Mouse (Mus musculus): Measurements from ENCODE around the gene Ccdc92. TPM values are rescaled to one million over a fixed set of nuclear protein-coding genes. Genes with fewer than 3 reads are reported as not detected.

Gene Ccdc92
- polyA plus RNA-seq, 1 experiment from 2014 or later = 20.3 TPM

GRCm38 (mm10) chr5:124879801-124880200 lies 17.6 kb upstream of the Ccdc92 start:
- Histone ChIP-seq H3K27ac (no peak overlapping the region), H3K4me1 (replicated peaks) (no peaks in the 10 kb centered on the region; the same call in 1 of the 2 replicates), H3K27me3 (ENCODE audit: insufficient read depth, poor library complexity, severe bottlenecking) (no peaks in the 10 kb centered on the region), H3K4me3 (no peak overlapping the region), H3K36me3 (peaks cover 98% of the 10 kb centered on the region), H3K9me3 (no peaks in the 10 kb centered on the region)
- 86% methylated on average over 6 of the region's 6 CpGs for WGBS
- no peak for DNase-seq (ENCODE audit: low spot score)

- Histone ChIP-seq H3K4me3 (no peak overlapping the region), H3K27ac (no peak overlapping the region), H3K27me3 (ENCODE audit: insufficient read depth, poor library complexity, severe bottlenecking) (no peaks in the 10 kb centered on the region), H3K36me3 (peaks cover 98% of the 10 kb centered on the region), H3K4me1 (replicated peaks) (no peaks in the 10 kb centered on the region; the same call in 1 of the 2 replicates), H3K9me3 (no peaks in the 10 kb centered on the region)
- no peak for DNase-seq (ENCODE audit: low spot score)
- 97% methylated on average over 4 of the region's 4 CpGs for WGBS
Observed at GRCm38 (mm10) chr5:124879251-124879650, 17.0 kb upstream of the Ccdc92 start.

- Histone ChIP-seq H3K4me3 (no peak overlapping the region), H3K36me3 (peaks cover 82% of the 10 kb centered on the region), H3K9me3 (no peaks in the 10 kb centered on the region), H3K27ac (no peak overlapping the region), H3K27me3 (ENCODE audit: insufficient read depth, poor library complexity, severe bottlenecking) (no peaks in the 10 kb centered on the region), H3K4me1 (replicated peaks) (peaks cover 16% of the 10 kb centered on the region)
- 90% methylated on average over 6 of the region's 6 CpGs for WGBS
- DNase-seq (ENCODE audit: low spot score) = no peak
Observed at GRCm38 (mm10) chr5:124873890-124874601, 11.8 kb upstream of the Ccdc92 start.

DNA sequence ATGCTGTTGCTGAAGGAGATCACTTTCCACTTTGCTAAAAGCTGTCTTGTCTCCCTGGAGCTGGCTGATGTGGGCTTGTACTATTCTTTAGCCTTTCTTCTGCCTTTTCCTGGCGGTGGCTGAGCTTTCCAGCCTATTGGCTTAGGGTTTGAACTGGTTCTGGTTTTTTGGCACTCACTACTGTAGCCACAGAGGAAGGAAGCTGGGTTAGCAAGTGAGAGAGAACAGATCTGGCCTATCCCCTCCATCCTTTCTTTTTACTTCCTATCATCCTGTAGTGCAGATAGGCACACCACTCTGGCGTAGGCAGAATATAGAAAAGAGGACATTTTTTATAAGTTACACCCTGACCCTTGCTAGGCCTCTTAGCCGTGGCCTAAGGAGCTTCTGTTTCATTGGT lies 10.9 kb upstream of the Ccdc92 start:
- Histone ChIP-seq H3K27me3 (ENCODE audit: insufficient read depth, poor library complexity, severe bottlenecking) (no peaks in the 10 kb centered on the region), H3K4me3 (no peak overlapping the region), H3K4me1 (replicated peaks) (peaks cover 16% of the 10 kb centered on the region), H3K36me3 (peaks cover 80% of the 10 kb centered on the region), H3K27ac (no peak overlapping the region), H3K9me3 (no peaks in the 10 kb centered on the region)
- no peak for DNase-seq (ENCODE audit: low spot score)
- 90% methylated on average over 3 of the region's 3 CpGs for WGBS

DNA sequence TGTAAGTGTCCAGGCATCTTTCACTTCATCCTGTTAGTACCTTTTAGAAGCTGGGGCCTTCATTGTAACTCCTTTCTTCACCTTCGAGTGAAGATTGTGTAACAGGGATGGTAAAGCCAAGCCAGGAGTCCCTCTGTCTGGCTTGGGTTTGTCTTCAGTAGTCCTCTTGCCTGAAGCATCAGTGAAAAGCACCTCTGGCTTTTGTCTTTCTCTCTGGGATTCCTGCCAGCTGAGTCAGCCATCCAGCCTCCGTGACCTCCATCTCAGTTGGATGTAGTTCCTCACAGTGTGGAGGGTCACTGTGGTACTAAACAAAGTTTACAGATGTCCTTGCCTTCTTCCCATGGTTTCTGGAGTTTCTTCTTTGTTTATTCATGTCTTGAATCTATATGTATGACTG lies 9.8 kb upstream of the Ccdc92 start:
- H3K27me3 ChIP-seq (ENCODE audit: insufficient read depth, poor library complexity, severe bottlenecking) = no peaks in the 10 kb centered on the region
- H3K27ac ChIP-seq = no peak overlapping the region
- peaks cover 25% of the 10 kb centered on the region for H3K4me1 ChIP-seq (replicated peaks)
- WGBS = 81% methylated on average over 2 of the region's 2 CpGs
- DNase-seq (ENCODE audit: low spot score) = no peak
- H3K9me3 ChIP-seq = no peaks in the 10 kb centered on the region
- peaks cover 80% of the 10 kb centered on the region for H3K36me3 ChIP-seq
- H3K4me3 ChIP-seq = no peak overlapping the region

- Histone ChIP-seq H3K9me3 (no peaks in the 10 kb centered on the region), H3K27ac (no peak overlapping the region), H3K4me3 (no peak overlapping the region), H3K36me3 (peaks cover 76% of the 10 kb centered on the region), H3K4me1 (replicated peaks) (peaks cover 41% of the 10 kb centered on the region), H3K27me3 (ENCODE audit: insufficient read depth, poor library complexity, severe bottlenecking) (no peaks in the 10 kb centered on the region)
- 60% methylated on average over 4 of the region's 4 CpGs for WGBS
- DNase-seq (ENCODE audit: low spot score) = peak; percentile 39
Observed at GRCm38 (mm10) chr5:124868981-124869380, 6.8 kb upstream of the Ccdc92 start.

DNA sequence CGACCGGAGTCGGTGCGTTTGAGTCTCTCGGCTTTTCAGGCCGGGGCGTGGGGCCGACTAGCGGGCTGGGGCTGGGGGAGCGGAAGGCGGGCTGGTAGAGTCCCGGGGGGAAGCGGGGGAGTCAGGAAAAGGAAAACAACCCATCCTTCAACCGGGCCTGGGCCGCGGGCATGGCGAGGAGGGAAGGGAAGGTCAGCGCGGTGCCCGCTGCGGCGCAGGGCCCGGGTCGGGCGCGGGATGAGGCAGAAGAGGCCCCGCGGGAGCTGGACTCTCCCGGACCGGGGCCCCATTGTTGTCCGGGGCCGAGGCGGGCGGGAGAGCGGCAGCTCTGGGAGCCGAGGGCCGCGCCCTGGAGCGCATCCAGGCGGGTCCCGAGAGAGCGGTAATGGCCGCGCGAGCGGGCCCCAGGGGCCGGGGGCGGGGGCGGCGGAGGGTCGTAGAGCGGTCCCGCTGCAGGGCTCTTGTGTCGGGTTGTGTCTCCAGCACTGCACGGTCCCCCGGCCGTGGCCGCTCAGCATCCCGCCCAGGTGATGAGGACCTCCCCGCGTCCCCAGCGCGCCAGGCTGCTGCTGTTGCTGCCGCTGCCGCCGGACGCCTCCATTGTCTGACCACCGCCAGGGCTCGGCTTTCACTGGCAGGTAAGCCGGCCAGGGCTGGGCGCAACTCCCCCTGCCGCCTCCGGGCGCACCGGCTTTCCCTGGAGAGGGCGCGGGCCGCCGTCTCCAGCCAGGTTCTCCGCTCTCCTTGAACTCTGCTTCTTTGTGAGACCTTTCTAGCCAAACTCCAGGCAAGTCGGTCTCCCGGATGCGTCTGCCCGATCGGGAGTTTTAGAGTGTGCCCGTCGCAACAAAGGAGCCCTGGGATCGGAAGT lies 882 bp upstream of the Ccdc92 start:
- peak overlapping the region; percentile 99 for H3K4me3 ChIP-seq
- peak overlapping the region; percentile 99 for H3K27ac ChIP-seq
- no peaks in the 10 kb centered on the region for H3K9me3 ChIP-seq
- peaks cover 35% of the 10 kb centered on the region for H3K36me3 ChIP-seq
- peaks cover 47% of the 10 kb centered on the region for H3K4me1 ChIP-seq (replicated peaks)
- peak; percentile 66 for DNase-seq (ENCODE audit: low spot score)
- WGBS = under 1% methylated on average over 88 of the region's 88 CpGs
- H3K27me3 ChIP-seq (ENCODE audit: insufficient read depth, poor library complexity, severe bottlenecking) = peaks cover 33% of the 10 kb centered on the region

DNA sequence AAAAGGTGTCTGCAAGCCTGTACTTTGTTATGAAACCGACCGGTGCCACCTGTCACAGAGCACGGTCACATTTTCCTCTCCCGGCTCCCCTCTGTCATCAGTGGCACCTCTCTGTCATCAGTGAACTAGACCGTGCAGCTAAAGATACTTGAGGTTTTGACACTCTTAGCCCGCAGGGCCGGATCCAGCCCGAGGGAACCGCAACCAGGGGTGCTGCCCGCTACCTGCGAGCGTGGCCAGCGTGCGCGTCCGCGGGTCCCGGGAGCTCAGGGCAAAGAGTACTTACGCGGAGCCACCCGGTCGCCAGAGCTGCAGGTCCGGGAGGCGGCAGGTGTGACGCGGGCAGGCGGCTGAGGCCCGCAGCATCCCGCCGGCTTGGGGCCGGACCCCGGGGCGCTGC lies 761 bp downstream of the Ccdc92 start:
- Histone ChIP-seq H3K4me3 (peak overlapping the region; percentile 99), H3K9me3 (no peaks in the 10 kb centered on the region), H3K27me3 (ENCODE audit: insufficient read depth, poor library complexity, severe bottlenecking) (peaks cover 33% of the 10 kb centered on the region), H3K4me1 (replicated peaks) (peaks cover 34% of the 10 kb centered on the region), H3K27ac (peak overlapping the region; percentile 99), H3K36me3 (peaks cover 19% of the 10 kb centered on the region)
- peak; percentile 33 for DNase-seq (ENCODE audit: low spot score)
- under 1% methylated on average over 33 of the region's 33 CpGs for WGBS

DNA sequence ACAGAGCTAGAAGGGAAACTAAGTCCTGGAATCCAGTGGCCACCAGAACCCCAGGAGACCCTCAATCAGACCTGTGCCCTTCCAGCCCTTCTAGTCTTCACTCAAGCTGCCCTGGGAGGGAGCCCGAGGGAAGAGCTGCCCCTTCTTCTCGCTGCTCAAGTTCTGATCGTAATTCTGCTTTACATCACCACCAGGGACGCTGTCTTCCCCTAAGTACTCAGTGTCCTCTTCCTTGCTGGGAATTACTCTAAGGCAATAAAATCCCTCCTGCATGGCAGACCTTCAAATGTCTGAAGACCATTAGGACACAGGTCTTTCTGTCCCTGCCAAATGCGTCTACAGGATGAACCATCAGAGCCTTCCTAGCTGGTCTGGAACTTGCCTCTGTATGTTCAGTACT lies 2.2 kb downstream of the Ccdc92 start:
- peak; percentile 11 for DNase-seq (ENCODE audit: low spot score)
- Histone ChIP-seq H3K4me1 (replicated peaks) (peaks cover 32% of the 10 kb centered on the region), H3K9me3 (no peaks in the 10 kb centered on the region), H3K27me3 (ENCODE audit: insufficient read depth, poor library complexity, severe bottlenecking) (peaks cover 33% of the 10 kb centered on the region), H3K27ac (no peak overlapping the region), H3K4me3 (no peak overlapping the region; the same call in 1 of the 2 replicates), H3K36me3 (peaks cover 4% of the 10 kb centered on the region)
- WGBS = 20% methylated on average over 5 of the region's 5 CpGs

DNA sequence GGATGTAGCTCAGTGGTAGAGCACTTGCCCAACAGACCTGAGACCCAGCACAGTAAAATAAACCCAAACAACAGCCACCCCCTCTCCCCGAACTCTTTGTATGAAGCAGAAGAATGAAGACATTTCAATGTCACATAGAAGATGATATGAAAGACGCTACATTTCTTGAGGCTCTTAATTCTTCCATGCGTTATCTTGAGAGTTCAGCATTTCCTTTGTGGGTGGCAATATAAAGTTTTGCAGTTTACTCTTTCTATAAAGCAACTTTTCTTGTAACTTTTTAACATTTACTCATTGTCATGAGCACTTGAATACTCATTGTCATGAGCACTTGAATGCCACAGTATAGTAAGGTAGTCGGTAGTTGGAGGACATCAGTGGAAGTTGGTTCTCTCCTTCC lies 8.0 kb downstream of the Ccdc92 start:
- Histone ChIP-seq H3K4me1 (replicated peaks) (peaks cover 5% of the 10 kb centered on the region; the same call in 1 of the 2 replicates), H3K27me3 (ENCODE audit: insufficient read depth, poor library complexity, severe bottlenecking) (peaks cover 6% of the 10 kb centered on the region; the same call in 1 of the 2 replicates), H3K36me3 (no peaks in the 10 kb centered on the region), H3K27ac (no peak overlapping the region), H3K4me3 (no peak overlapping the region), H3K9me3 (no peaks in the 10 kb centered on the region)
- no peak for DNase-seq (ENCODE audit: low spot score)
- WGBS = 93% methylated on average over 4 of the region's 4 CpGs

DNA sequence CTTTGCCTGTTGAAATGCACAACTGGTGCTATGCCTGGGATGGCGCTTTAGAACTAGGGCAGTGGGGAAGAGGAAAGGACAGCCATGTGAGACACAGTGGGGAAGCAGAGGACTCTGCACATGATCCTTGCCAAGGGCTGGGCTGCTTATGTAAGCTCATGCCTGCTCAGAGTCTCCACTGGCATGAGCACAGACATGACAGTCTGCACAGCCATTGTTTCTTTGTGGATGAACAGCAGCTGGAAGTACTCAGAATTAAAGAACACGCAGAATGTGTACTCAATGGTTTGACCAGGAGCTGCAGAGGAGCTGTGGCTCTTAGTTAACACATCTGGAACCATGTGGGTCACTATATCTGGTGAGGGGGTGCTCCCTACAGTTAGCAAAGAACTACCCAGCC lies 9.1 kb downstream of the Ccdc92 start:
- 87% methylated on average over 2 of the region's 2 CpGs for WGBS
- Histone ChIP-seq H3K4me3 (no peak overlapping the region), H3K9me3 (no peaks in the 10 kb centered on the region), H3K27me3 (ENCODE audit: insufficient read depth, poor library complexity, severe bottlenecking) (no peaks in the 10 kb centered on the region), H3K4me1 (replicated peaks) (peaks cover 5% of the 10 kb centered on the region; the same call in 1 of the 2 replicates), H3K36me3 (no peaks in the 10 kb centered on the region), H3K27ac (no peak overlapping the region; the same call in 1 of the 2 replicates)
- no peak for DNase-seq (ENCODE audit: low spot score)

DNA sequence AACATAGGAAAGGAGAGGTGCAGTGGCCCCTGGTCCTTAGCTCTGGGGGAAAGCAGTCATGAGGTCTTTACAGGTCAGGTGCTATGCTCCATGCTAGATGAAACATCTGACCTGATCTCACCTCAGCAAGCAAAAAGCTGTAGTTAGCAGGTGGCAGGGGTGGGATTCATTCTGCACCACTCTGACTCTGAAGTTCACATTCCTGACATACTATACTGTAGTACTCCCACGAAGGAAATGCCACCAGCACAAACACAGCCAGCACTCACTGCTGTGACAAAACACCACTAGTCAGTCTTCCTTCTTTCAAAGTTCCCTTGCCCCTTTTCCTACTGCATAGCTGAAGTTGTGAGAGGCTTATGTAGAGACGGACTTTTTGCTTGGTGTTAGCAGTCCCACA lies 9.9 kb downstream of the Ccdc92 start:
- H3K9me3 ChIP-seq = no peaks in the 10 kb centered on the region
- H3K4me3 ChIP-seq = no peak overlapping the region
- no peaks in the 10 kb centered on the region for H3K27me3 ChIP-seq (ENCODE audit: insufficient read depth, poor library complexity, severe bottlenecking)
- no peaks in the 10 kb centered on the region for H3K36me3 ChIP-seq
- no peak for DNase-seq (ENCODE audit: low spot score)
- peaks cover 6% of the 10 kb centered on the region; the same call in 1 of the 2 replicates for H3K4me1 ChIP-seq (replicated peaks)
- WGBS = 42% methylated on average over 2 of the region's 2 CpGs
- no peak overlapping the region for H3K27ac ChIP-seq

DNA sequence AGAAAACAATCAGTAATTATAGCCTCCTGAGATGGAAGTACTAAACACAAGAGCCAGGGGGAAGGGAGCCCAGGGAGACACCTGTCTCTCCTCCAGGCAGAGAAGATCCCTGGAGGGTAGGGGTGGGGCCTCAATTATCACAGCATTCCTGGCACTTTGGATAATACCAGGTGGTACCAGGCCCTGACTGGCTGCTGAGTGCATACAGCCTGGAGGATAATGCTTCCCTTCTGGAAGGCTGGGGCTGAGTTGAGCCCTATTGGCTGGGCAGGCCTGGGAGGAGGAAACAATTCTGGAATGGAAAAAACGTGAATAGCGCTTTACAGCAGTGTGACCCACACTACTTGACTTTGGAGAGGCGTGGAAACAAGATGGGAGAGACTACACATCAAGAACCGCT lies 10.7 kb downstream of the Ccdc92 start:
- Histone ChIP-seq H3K4me1 (replicated peaks) (peaks cover 7% of the 10 kb centered on the region; the same call in 1 of the 2 replicates), H3K9me3 (no peaks in the 10 kb centered on the region), H3K27me3 (ENCODE audit: insufficient read depth, poor library complexity, severe bottlenecking) (no peaks in the 10 kb centered on the region), H3K4me3 (no peak overlapping the region), H3K36me3 (no peaks in the 10 kb centered on the region), H3K27ac (no peak overlapping the region)
- no peak for DNase-seq (ENCODE audit: low spot score)
- WGBS = 45% methylated on average over 4 of the region's 4 CpGs
